Mouse (Mus musculus) liver, embryonic 14.5 days (tissue): Measurements from ENCODE around the gene Gpat2. TPM values are rescaled to one million over a fixed set of nuclear protein-coding genes. Genes with fewer than 3 reads are reported as not detected.
A peak's percentile ranks its signal among the peaks of the same experiment; 100 is the strongest.

Experiments
- ATAC-seq: fragments of 200-750 bp; cut with Nextera tagmentation; 2 replicates; pipeline ENCODE4 v1.8.0; 2017; ENCODE audit warnings: moderate number of reproducible peaks, mild to moderate bottlenecking, moderate library complexity; ENCODE audit not compliant: insufficient read depth
- DNase-seq, 3 experiments: peaks; one replicate each; pipeline ENCODE4 v3.0.0-alpha.2; 2012 to 2013; ENCODE audit warnings: low read depth in 3 of 3, low spot score in 3 of 3
- H3K27ac ChIP-seq: fragments of 300-500 bp; sonication (generic); 2 replicates; pipeline ENCODE4 v1.5.1; 2014; ENCODE audit warnings: moderate library complexity, mild to moderate bottlenecking, control low read depth, inconsistent platforms
- H3K27me3 ChIP-seq: fragments of 300-500 bp; sonication (generic); 2 replicates; pipeline ENCODE4 v1.6.1; 2014; ENCODE audit warnings: mild to moderate bottlenecking, low read length, moderate library complexity; ENCODE audit not compliant: control insufficient read depth, insufficient read depth
- H3K36me3 ChIP-seq: fragments of 300-500 bp; sonication (generic); replicated peaks from 2 replicates; pipeline ENCODE4 v1.6.1; 2014; ENCODE audit warnings: low read depth; ENCODE audit not compliant: control insufficient read depth, insufficient read depth
- H3K4me1 ChIP-seq, 2 experiments: fragments of 200-500 bp in 1 of 2; fragments of 300-500 bp in 1 of 2; sonication (generic) in 1 of 2; replicated peaks; 2 replicates each; pipeline ENCODE4 v1.6.1; 2012 to 2014; ENCODE audit warnings: antibody characterized with exemption in 1 of 2, inconsistent platforms in 1 of 2, low read length in 1 of 2; ENCODE audit not compliant: control insufficient read depth in 2 of 2, insufficient read depth in 2 of 2
- H3K4me2 ChIP-seq: fragments of 300-500 bp; sonication (generic); 2 replicates; pipeline ENCODE4 v1.6.1; 2014; ENCODE audit warnings: low read depth, mild to moderate bottlenecking, control low read depth, moderate library complexity
- H3K4me3 ChIP-seq, 2 experiments: fragments of 200-500 bp in 1 of 2; fragments of 300-500 bp in 1 of 2; sonication (generic) in 1 of 2; 2 replicates each; pipeline ENCODE4 v1.5.1; 2012 to 2014; ENCODE audit warnings: low read depth in 2 of 2, low read length in 2 of 2, mild to moderate bottlenecking in 2 of 2, control low read depth in 1 of 2, inconsistent platforms in 1 of 2, moderate library complexity in 1 of 2; ENCODE audit not compliant: insufficient read depth in 1 of 2
- H3K9ac ChIP-seq: fragments of 300-500 bp; sonication (generic); replicated peaks from 2 replicates; pipeline ENCODE4 v1.6.1; 2014; ENCODE audit warnings: mild to moderate bottlenecking, control low read depth, moderate library complexity
- H3K9me3 ChIP-seq: fragments of 300-500 bp; sonication (generic); 2 replicates; pipeline ENCODE4 v1.6.1; 2016; ENCODE audit warnings: low read length, mixed read lengths; ENCODE audit not compliant: control insufficient read depth
- CTCF ChIP-seq: IDR thresholded peaks from 2 replicates; pipeline ENCODE4 v1.5.1; 2016; ENCODE audit warnings: antibody characterized with exemption, low read depth, control low read depth
- EP300 ChIP-seq: IDR thresholded peaks from 2 replicates; pipeline ENCODE4 v1.6.1; 2016; ENCODE audit warnings: antibody characterized with exemption, low read depth
- WGBS: fragments of 180-500 bp; shearing (Covaris S2); extraction: QIAGEN DNeasy Blood & Tissue Kit; methylation state at CpG from one replicate; pipeline ENCODE4 v1.1.7; 2014; ENCODE audit not compliant: insufficient replicate concordance; 5-methylcytosine and 5-hydroxymethylcytosine counted together
- polyA plus RNA-seq, 2 experiments: library from polyadenylated mRNA; depleted of rRNA in 1 of 2; stranded (reverse) in 1 of 2; unstranded in 1 of 2; fragments of >200 nt; fragmentation: Nextera tagmentation in 1 of 2; extraction: Ambion mirVana in 1 of 2; gene quantifications; 2 replicates each; pipeline versions ENCODE4 v1.2.1 to v1.2.3; 2012 to 2014

The Gpat2 gene
- polyA plus RNA-seq, 2 experiments: 0.26 to 0.33 TPM

DNA sequence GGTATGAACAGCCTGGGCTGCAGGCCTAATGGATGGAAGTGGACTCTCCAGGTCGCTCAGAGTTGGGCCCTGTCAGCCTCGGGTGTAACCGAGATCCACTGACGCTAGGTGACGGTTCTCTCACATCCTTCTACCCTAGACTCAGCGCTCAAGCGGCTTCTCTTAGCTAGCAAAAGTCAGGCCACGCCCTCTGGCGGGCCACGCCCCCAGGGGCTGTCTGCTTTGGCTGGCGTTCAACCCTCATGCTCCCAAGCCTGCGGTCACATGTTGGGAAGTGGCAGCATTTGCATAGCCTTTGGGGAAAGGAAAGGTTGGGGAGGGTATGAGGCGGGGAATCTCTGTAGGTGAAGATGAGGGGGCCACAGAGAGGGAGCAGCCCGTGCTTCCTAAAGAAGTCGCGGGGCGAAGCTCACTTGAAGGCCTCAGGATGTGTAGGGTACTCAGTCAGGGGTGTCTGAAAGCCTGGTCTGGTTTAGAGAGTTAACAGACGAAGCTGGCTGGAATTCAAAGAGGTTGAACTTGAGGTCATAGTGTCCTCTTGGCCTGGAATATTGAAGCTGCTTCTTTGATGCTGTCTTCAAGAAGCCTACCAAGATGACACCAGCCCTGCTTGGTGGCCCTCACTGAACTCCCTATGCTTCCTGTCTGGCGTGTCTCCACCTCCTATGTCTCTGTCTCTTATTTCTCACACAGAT lies 59.6 kb downstream of the Gpat2 start:
- Histone ChIP-seq H3K36me3 (no peaks in the 10 kb centered on the region), H3K4me1 (no peaks in the 10 kb centered on the region), H3K4me2 (peak overlapping the region; percentile 5; the same call in 1 of the 2 replicates), H3K9ac (no peak overlapping the region), H3K4me3 (peak overlapping the region in 1 of 2 experiments; percentile 11; a peak in 1 of 4 replicates), H3K27ac (no peak overlapping the region), H3K27me3 (peaks cover 47% of the 10 kb centered on the region), H3K9me3 (no peaks in the 10 kb centered on the region)
- WGBS: 9% methylated on average over 19 of the region's 19 CpGs
- DNase-seq (peak in 1 of 3 experiments; percentile 27), ATAC-seq (no peak)
- no peak for TF ChIP-seq CTCF
- TF ChIP-seq EP300: no peak

Other genes starting within 250 kb of the Gpat2 start
- 0.23 and 0.57 TPM in 2 replicates for gene 1810024B03Rik, start 216.9 kb upstream of the Gpat2 start, polyA plus RNA-seq (2012; rRNA removed)
- 0.81 and 0.96 TPM in 2 replicates for gene 1810024B03Rik, start 216.9 kb upstream of the Gpat2 start, polyA plus RNA-seq (2014; fragmentation: Nextera tagmentation; extraction: Ambion mirVana)
- 18.2 and 27.5 TPM in 2 replicates for gene Snrnp200, start 216.8 kb upstream of the Gpat2 start, polyA plus RNA-seq (2012; rRNA removed)
- 28.1 and 33.3 TPM in 2 replicates for gene Snrnp200, start 216.8 kb upstream of the Gpat2 start, polyA plus RNA-seq (2014; fragmentation: Nextera tagmentation; extraction: Ambion mirVana)
- 23.2 and 29.1 TPM in 2 replicates for gene Ciao1, start 177.4 kb upstream of the Gpat2 start, polyA plus RNA-seq (2012; rRNA removed)
- 38.3 and 42.3 TPM in 2 replicates for gene Ciao1, start 177.4 kb upstream of the Gpat2 start, polyA plus RNA-seq (2014; fragmentation: Nextera tagmentation; extraction: Ambion mirVana)
- gene Tmem127, start 177.3 kb upstream of the Gpat2 start, polyA plus RNA-seq (2012; rRNA removed): 8.4 and 11.7 TPM in 2 replicates
- 7.4 and 9.2 TPM in 2 replicates for gene Tmem127, start 177.3 kb upstream of the Gpat2 start, polyA plus RNA-seq (2014; fragmentation: Nextera tagmentation; extraction: Ambion mirVana)
- gene Stard7, start 155.0 kb upstream of the Gpat2 start, polyA plus RNA-seq (2012; rRNA removed): 23.3 and 29.8 TPM in 2 replicates
- gene Stard7, start 155.0 kb upstream of the Gpat2 start, polyA plus RNA-seq (2014; fragmentation: Nextera tagmentation; extraction: Ambion mirVana): 42.0 and 51.9 TPM in 2 replicates
- 1.1 and 1.8 TPM in 2 replicates for gene Dusp2, start 89.0 kb upstream of the Gpat2 start, polyA plus RNA-seq (2012; rRNA removed)
- gene Dusp2, start 89.0 kb upstream of the Gpat2 start, polyA plus RNA-seq (2014; fragmentation: Nextera tagmentation; extraction: Ambion mirVana): 1.5 and 1.7 TPM in 2 replicates
- gene Astl, start 86.6 kb upstream of the Gpat2 start, polyA plus RNA-seq (2012; rRNA removed): not detected in 2 replicates
- not detected in 2 replicates for gene Astl, start 86.6 kb upstream of the Gpat2 start, polyA plus RNA-seq (2014; fragmentation: Nextera tagmentation; extraction: Ambion mirVana)
- 12.4 and 13.2 TPM in 2 replicates for gene Adra2b, start 62.0 kb upstream of the Gpat2 start, polyA plus RNA-seq (2012; rRNA removed)
- 20.0 and 24.4 TPM in 2 replicates for gene Adra2b, start 62.0 kb upstream of the Gpat2 start, polyA plus RNA-seq (2014; fragmentation: Nextera tagmentation; extraction: Ambion mirVana)
- gene Fahd2a, start 19.4 kb downstream of the Gpat2 start, polyA plus RNA-seq (2012; rRNA removed): 6.8 and 7.9 TPM in 2 replicates
- gene Fahd2a, start 19.4 kb downstream of the Gpat2 start, polyA plus RNA-seq (2014; fragmentation: Nextera tagmentation; extraction: Ambion mirVana): 15.1 and 20.0 TPM in 2 replicates
- gene Kcnip3, start 96.9 kb downstream of the Gpat2 start, polyA plus RNA-seq (2012; rRNA removed): 0.36 and 0.38 TPM in 2 replicates
- 0.42 and 0.59 TPM in 2 replicates for gene Kcnip3, start 96.9 kb downstream of the Gpat2 start, polyA plus RNA-seq (2014; fragmentation: Nextera tagmentation; extraction: Ambion mirVana)
- gene Prom2, start 116.3 kb downstream of the Gpat2 start, polyA plus RNA-seq (2012; rRNA removed): 0.01 TPM in 1 of 2 replicates, not detected in the other
- not detected in 2 replicates for gene Prom2, start 116.3 kb downstream of the Gpat2 start, polyA plus RNA-seq (2014; fragmentation: Nextera tagmentation; extraction: Ambion mirVana)
- 1.0 and 1.1 TPM in 2 replicates for gene Zfp661, start 161.9 kb downstream of the Gpat2 start, polyA plus RNA-seq (2012; rRNA removed)
- 0.83 and 0.86 TPM in 2 replicates for gene Zfp661, start 161.9 kb downstream of the Gpat2 start, polyA plus RNA-seq (2014; fragmentation: Nextera tagmentation; extraction: Ambion mirVana)
- gene Mrps5, start 162.0 kb downstream of the Gpat2 start, polyA plus RNA-seq (2012; rRNA removed): 25.2 and 46.4 TPM in 2 replicates
- gene Mrps5, start 162.0 kb downstream of the Gpat2 start, polyA plus RNA-seq (2014; fragmentation: Nextera tagmentation; extraction: Ambion mirVana): 80.1 and 80.3 TPM in 2 replicates
- 0.01 and 0.03 TPM in 2 replicates for gene Mal, start 231.5 kb downstream of the Gpat2 start, polyA plus RNA-seq (2012; rRNA removed)
- gene Mal, start 231.5 kb downstream of the Gpat2 start, polyA plus RNA-seq (2014; fragmentation: Nextera tagmentation; extraction: Ambion mirVana): 0.06 and 0.10 TPM in 2 replicates